Mouse (Mus musculus) megakaryocyte-erythroid progenitor cell, adult 5-6 weeks (primary cell): ENCODE measurements around the gene Rflnb. TPM values are rescaled to one million over a fixed set of nuclear protein-coding genes. Genes with fewer than 3 reads are reported as not detected.
A peak's percentile ranks its signal among the peaks of the same experiment; 100 is the strongest.

ENCODE experiments used
- ATAC-seq: replicated peaks from 2 replicates; pipeline ENCODE4 v1.8.0; 2016; ENCODE audit warnings: mild to moderate bottlenecking, inconsistent platforms; ENCODE audit not compliant: severe bottlenecking, poor library complexity, low FRiP score, low TSS enrichment
- total RNA-seq, 2 experiments: library from RNA; stranded (forward) in 1 of 2; stranded (reverse) in 1 of 2; fragments of 200-1000, 215-1000 nt in 1 of 2; fragments of >200 nt in 1 of 2; fragmentation: Nextera tagmentation in 1 of 2; gene quantifications; 2 replicates each; pipeline ENCODE4 v1.2.3; 2014 to 2017

Gene Rflnb
- total RNA-seq (2014; fragmentation: Nextera tagmentation), result 1.2 TPM in 1 of 2 replicates, not detected in the other
- total RNA-seq (2017), result 0.95 and 1.5 TPM in 2 replicates

- peak; percentile 66 for ATAC-seq
These were observed at the start of gene Rflnb for GRCm38 (mm10) chr11:76027139-76028071. TSS of gene Rflnb (minus strand) at chr11:76027782.

GRCm38 (mm10) chr11:76077341-76077740, 49.8 kb upstream of the Rflnb start:
- no peak for ATAC-seq

DNA sequence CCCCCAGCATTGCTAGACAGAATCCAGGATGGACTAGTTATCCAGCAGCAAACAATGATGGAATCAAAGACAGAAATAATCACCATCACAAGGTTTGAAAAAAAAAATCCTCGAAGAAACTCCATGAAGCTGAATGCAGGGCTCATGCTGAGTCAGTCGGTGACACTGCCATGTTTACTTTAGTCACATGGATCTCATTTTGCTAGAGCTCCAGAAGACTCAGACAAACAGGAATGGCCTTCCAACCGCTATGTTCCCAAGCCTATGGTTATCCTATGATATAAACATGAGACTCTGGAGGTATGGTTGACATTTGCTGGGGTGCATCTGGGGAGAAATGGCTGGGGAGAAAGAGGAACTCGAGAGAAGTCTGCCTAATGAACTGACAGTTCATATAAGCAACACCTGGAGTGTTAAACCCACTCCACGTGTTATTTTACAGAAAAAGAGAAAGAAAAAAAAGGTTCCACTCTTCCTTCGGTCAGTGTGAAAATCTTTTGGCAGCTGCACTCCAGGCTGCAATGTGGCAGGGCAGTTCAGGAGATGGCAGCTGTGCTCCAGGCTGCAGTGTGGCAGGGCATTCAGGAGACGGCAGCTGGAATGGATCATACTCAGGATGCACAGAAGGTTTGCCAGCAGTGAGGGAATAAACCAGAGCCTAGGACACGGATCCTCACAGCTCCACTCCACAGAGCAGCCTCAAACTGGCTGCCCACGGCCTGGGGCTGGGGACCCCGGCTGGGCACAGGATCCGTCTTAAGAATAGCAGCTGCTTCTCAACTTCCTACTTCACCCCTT, 46.9 kb upstream of the Rflnb start:
- ATAC-seq, result no peak

DNA sequence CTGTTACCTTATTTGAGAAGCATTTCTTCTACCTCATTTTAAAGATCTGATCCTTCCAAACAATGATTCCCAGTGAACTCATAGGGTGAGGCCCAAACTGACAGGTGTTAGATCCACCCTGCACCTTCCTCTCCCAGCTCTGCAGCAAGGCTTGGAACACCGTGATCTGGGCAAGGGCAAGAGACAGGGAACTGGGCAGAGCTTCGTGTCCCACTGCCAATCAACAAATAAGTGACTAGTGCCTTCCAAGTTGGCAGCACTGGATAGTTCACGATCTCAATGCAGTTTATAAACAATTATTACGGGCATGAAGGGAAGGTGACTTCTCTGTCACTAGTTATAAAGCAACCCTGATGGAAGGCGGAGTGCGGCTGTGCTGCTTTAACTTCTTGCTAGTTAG, 42.2 kb upstream of the Rflnb start:
- ATAC-seq, result no peak

DNA sequence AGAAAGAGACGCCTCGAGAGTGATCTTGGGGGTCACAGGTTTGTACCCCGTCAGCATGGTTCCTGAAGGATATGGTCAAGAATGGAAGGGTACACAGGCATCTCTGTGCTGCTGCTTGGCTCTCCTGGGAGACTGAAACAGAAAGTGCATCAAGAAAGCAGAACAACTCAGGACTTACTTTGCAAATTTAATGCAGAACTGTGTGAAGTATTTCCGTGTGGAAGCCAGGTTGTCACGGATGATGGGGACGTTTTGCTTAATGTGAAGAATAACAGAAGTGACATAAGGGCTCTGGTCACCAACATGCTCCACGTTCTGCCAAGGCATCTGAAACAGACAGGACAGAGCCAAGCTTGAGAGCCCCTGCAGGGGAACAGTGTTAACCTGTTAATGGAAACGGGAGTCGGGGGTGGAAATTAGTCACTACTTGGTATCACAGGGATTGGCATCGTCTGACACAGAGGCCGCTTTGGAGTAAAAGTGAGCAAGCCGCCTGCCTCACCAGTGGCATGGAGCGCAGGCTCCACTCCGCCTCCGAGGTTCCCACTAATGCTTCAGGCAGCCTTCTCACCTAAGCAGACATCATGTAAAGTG, 39.1 kb upstream of the Rflnb start:
- no peak for ATAC-seq

DNA sequence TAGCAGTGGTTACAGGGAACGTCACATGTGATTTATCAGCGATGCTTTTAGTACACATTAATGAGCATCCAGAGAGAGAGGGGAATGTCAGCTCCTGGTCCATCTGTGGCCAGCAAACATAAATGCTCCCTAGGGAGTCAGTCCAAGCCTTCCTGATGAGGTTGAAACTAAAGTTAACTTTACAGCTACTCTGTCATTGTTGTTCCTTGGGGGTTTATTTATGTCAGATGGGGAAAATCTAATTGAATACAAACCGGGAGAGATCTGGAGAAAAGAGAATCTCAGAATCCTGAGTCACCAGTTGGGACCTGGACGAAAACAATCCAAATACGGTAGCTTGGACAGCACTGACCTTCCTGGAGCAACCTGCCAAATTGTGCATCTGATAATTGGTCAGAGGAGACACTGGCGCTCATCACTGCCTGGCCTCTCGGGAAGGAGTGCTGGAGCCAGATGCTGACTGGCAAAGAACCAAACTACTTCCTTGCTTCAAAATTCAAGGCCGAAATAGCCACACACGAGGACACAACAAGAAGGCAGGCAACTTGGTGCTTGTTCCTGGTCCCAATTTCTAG, 38.0 kb upstream of the Rflnb start:
- no peak for ATAC-seq

GRCm38 (mm10) chr11:76064411-76064810, 36.8 kb upstream of the Rflnb start:
- ATAC-seq, result no peak

DNA sequence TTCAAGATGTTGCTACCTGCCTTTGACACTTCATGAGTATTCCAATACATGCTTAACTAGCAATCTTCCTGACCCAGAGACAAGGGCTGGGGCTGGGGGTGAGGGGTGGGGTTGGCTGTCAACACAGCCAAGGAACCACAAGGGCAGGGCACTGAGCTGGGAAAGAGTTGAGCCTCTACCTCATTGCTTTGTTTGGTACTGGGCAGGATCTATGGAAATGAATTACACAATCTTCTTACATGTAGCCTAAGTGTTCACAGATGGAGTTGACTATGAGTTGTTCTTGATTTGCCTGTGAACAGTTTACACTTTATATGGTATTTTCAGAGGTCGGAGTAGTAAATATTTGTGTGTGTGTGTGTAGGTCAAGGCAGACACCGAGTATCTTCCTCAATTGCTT, 33.3 kb upstream of the Rflnb start:
- ATAC-seq, result no peak

GRCm38 (mm10) chr11:76059971-76060370, 32.4 kb upstream of the Rflnb start:
- ATAC-seq, result no peak

GRCm38 (mm10) chr11:76056487-76056886, 28.9 kb upstream of the Rflnb start:
- no peak for ATAC-seq

DNA sequence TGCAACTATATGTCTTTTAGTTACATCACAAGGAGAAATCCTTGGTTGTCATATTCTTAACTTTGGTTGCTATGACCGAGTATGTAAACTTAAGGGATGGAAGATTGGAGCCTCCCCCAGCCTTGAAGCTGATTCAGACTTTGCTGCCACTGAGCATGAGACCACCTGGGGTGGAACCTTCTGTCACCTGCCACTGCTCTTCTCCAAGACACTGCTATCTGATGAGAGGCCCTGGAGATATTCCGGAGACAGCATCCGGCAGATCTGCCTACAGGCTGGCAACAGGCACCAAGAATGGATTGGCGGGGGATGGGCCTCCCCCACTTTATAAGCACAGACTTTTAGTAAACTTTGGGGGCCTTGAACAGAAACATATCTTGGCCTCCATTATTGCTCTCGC, 24.9 kb upstream of the Rflnb start:
- no peak for ATAC-seq

- ATAC-seq, result no peak
These were observed 23.5 kb upstream of the Rflnb start for GRCm38 (mm10) chr11:76050967-76051512.

DNA sequence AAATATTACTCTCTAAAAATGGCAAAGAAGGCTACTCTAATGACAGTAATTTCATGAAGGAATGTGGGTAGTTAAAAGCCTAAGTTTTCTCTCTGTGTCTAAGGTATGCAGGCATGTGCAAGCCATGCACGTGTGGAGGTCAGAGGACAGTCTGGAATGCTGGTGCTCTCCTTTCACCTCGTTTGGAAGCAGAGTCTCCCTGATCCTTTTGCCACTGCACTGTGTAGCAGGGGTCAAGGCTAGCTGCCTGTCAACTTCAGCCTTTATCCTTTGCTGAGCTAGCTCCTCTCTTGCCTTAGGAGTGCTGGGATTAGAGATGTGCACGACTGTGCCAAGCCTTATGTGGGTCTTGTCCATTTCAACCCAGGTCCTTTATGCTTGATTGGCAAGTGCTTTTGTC, 22.9 kb upstream of the Rflnb start:
- ATAC-seq, result no peak

DNA sequence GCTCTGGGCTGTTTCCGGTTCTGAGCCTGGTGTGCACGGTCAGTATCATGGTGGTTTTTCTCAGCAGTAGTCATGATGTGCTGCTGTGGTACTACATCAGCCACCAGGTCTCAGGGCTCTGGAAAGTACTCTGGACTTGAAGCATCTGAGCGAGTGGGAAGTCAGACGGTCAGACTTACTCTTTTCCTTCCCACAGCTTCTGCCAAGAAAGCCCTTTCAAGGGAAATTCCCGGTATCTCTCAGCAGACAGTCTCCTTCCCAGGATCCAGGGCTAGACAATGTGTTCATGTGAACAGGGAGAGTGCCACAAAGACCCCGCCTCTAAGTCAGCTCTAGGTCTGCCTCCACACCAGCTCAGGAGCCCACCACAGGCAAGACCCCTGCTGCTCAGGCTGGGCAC, 17.8 kb upstream of the Rflnb start:
- no peak for ATAC-seq

GRCm38 (mm10) chr11:76044468-76044867, 16.9 kb upstream of the Rflnb start:
- no peak for ATAC-seq

- ATAC-seq, result no peak
These were observed 15.3 kb upstream of the Rflnb start for GRCm38 (mm10) chr11:76042882-76043281.

- ATAC-seq, result no peak
These were observed 14.6 kb upstream of the Rflnb start for GRCm38 (mm10) chr11:76042041-76042638.

DNA sequence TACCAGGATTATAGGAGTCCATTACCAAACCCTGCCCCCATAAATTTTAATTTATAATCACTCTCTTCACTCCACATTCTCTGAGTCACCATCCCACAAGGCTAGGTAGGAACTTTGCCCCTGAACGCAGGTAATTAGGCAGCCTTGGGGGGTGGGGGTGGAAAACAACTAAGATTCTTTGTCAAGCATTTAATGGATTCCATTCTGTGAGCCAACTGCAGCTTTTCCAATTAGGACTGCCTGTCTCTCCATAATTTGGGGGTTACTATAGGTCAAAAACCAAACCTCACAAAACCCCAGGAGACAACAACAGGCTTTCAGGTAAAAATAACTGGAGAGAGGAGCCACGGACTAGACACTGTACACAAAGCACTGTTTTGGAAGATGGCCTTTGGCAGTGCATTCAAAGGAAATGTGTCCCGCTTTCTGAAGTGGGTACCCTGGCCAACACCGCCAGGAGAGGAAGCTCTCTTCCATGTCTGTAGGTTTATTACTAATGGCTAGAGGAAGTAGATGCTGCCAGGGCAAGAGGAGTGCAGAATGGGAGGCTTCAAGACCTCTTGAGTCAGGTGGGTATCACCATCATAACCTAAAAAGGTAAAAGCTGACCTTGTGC, 13.3 kb upstream of the Rflnb start:
- ATAC-seq, result no peak

DNA sequence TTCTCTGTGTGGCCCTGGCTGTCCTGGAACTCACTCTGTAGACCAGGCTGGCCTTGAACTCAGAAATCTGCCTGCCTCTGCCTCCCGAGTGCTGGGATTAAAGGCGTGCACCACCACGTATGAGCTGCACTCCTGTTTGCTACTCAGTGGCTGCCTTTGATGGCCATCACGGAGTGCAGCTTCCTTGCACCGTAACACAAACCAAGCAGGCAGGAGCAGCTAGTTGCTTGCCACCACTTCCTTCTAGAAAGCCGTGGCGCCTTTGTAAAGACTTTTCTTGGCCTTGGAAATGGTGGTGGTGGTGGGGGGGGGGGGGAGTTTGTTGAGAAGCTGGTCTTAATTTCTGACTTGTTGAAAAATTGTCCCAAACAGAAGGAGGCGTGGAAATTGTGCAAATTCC, 12.5 kb upstream of the Rflnb start:
- ATAC-seq, result no peak
